Mouse (Mus musculus) kidney, adult 2 months (tissue): ENCODE results near the gene Wdr47.

Experiments used
- CTCF ChIP-seq: fragments of 200-500 bp; conservative IDR thresholded peaks from 2 replicates; pipeline ENCODE4 v1.5.1; 2011; ENCODE audit warnings: low read depth, mild to moderate bottlenecking, control low read depth, low read length, moderate library complexity, mixed read lengths; ENCODE audit not compliant: insufficient read depth, insufficient read length
- POLR2A ChIP-seq: fragments of 200-500 bp; IDR thresholded peaks from one replicate; pipeline ENCODE4 v1.6.1; 2011; ENCODE audit warnings: low read depth, low read length, control low read depth

GRCm38 (mm10) chr3:108689979-108690378 lies 98.9 kb downstream of the Wdr47 start:
- no peak for TF ChIP-seq POLR2A
- TF ChIP-seq CTCF = no peak
